8 mouse cellular contexts compared by ENCODE assay signal in genomic region chr16:38087231-38087630, GRCm38 (mm10). TPM values are rescaled to one million over a fixed set of nuclear protein-coding genes. Genes with fewer than 3 reads are reported as not detected.
DNase-seq lines count a peak whose midpoint lies in the region; ATAC-seq and TF ChIP-seq lines count a peak whose summit lies in the region.

No protein-coding gene starts in this region.

- H3K4me3 ChIP-seq in heart, adult 2 months = peak overlapping the region; percentile 92
- peak overlapping the region; percentile 97 for H3K4me3 ChIP-seq in hindbrain, embryonic 14.5 days (replicated peaks; ENCODE audit: low read length)
- H3K4me3 ChIP-seq in midbrain, embryonic 13.5 days (replicated peaks) = peak overlapping the region; percentile 80

- no peak for ATAC-seq in hindbrain, embryonic 14.5 days (ENCODE audit: low FRiP score)
- no peak for ATAC-seq in midbrain, embryonic 13.5 days

- no peak for TF ChIP-seq CTCF in heart, adult 2 months (IDR thresholded peaks at IDR 0.05)

- no peak for TF ChIP-seq EP300 in heart, adult 2 months (IDR thresholded peaks at IDR 0.05; ENCODE audit: insufficient read depth, low read depth, low read length)

- H3K4me2 ChIP-seq in hindbrain, embryonic 14.5 days (replicated peaks) = peak overlapping the region; percentile 67
- H3K4me2 ChIP-seq in midbrain, embryonic 13.5 days (replicated peaks) = peak overlapping the region; percentile 73

- no peak for DNase-seq in heart, adult 2 months
- no peak for DNase-seq in heart, adult 18-20 months
- DNase-seq in adipocyte (ENCODE audit: low spot score) = peak; percentile 69
- DNase-seq in hindbrain, embryonic 14.5 days (ENCODE audit: low spot score) = peak; percentile 29
- DNase-seq in adrenal gland, postnatal 14 days = no peak
- no peak for DNase-seq in thymus, postnatal 14 days
- DNase-seq in adrenal gland, adult 8-10 months = no peak

- no peaks in the 10 kb centered on the region; the same call in 1 of the 2 replicates for H3K79me2 ChIP-seq in heart, adult 2 months (replicated peaks; ENCODE audit: control insufficient read depth, insufficient read depth, low read length)

- H3K9ac ChIP-seq in heart, adult 2 months (ENCODE audit: low read depth, low read length) = no peak overlapping the region
- peak overlapping the region; percentile 92 for H3K9ac ChIP-seq in hindbrain, embryonic 14.5 days
- peak overlapping the region; percentile 91 for H3K9ac ChIP-seq in midbrain, embryonic 13.5 days (replicated peaks)

- H3K9me3 ChIP-seq in hindbrain, embryonic 14.5 days (ENCODE audit: control insufficient read depth, low read length) = no peaks in the 10 kb centered on the region
- H3K9me3 ChIP-seq in midbrain, embryonic 13.5 days = no peaks in the 10 kb centered on the region

- no peak overlapping the region; the same call in 1 of the 2 replicates for H3K27ac ChIP-seq in heart, adult 2 months
- H3K27ac ChIP-seq in hindbrain, embryonic 14.5 days = peak overlapping the region; percentile 100
- peak overlapping the region; percentile 100 for H3K27ac ChIP-seq in midbrain, embryonic 13.5 days

- H3K36me3 ChIP-seq in heart, adult 2 months (ENCODE audit: control insufficient read depth, insufficient read depth, low read length) = no peaks in the 10 kb centered on the region
- no peaks in the 10 kb centered on the region for H3K36me3 ChIP-seq in hindbrain, embryonic 14.5 days (replicated peaks; ENCODE audit: control insufficient read depth, insufficient read depth)
- no peaks in the 10 kb centered on the region for H3K36me3 ChIP-seq in midbrain, embryonic 13.5 days

- TF ChIP-seq POLR2A in heart, adult 2 months (IDR thresholded peaks at IDR 0.05; ENCODE audit: insufficient read depth, low read depth, low read length) = no peak

- WGBS in heart, adult 2 months = 49% methylated on average over 10 of the region's 10 CpGs
- 17% methylated on average over 10 of the region's 10 CpGs for WGBS in hindbrain, embryonic 14.5 days
- 17% methylated on average over 10 of the region's 10 CpGs for WGBS in midbrain, embryonic 13.5 days

- no peaks in the 10 kb centered on the region for H3K4me1 ChIP-seq in heart, adult 2 months (ENCODE audit: control insufficient read depth, insufficient read depth, low read length)
- H3K4me1 ChIP-seq in hindbrain, embryonic 14.5 days (replicated peaks; ENCODE audit: control insufficient read depth, insufficient read depth, low read length) = peaks cover 12% of the 10 kb centered on the region
- peaks cover 14% of the 10 kb centered on the region for H3K4me1 ChIP-seq in midbrain, embryonic 13.5 days (replicated peaks)

- intact Hi-C loops in heart, adult 2 months (cut with DNase I) = no loop called here

- H3K27me3 ChIP-seq in heart, adult 2 months (ENCODE audit: control insufficient read depth, insufficient read depth, low read length) = no peaks in the 10 kb centered on the region
- no peaks in the 10 kb centered on the region for H3K27me3 ChIP-seq in hindbrain, embryonic 14.5 days (ENCODE audit: control insufficient read depth, insufficient read depth, low read length)
- no peaks in the 10 kb centered on the region for H3K27me3 ChIP-seq in midbrain, embryonic 13.5 days

RNA-seq across cellular contexts. Expression of gene Gsk3b, which starts 1.6 kb away (rescaled TPM):
- 10 to 100 TPM; 48.8 to 58.3 TPM for total RNA-seq in heart, adult 2 months (2021)
- polyA plus RNA-seq in heart, adult 2 months (2012; rRNA removed) = 9.9 and 21.6 TPM in 2 replicates
- total RNA-seq in heart, adult 18-20 months (2021) = 10 to 100 TPM; 49.9 to 53.8 TPM
- polyA plus RNA-seq in hindbrain, embryonic 14.5 days (2014; fragmentation: Nextera tagmentation; extraction: Ambion mirVana) = 164 and 171 TPM in 2 replicates
- 170 and 172 TPM in 2 replicates for polyA plus RNA-seq in midbrain, embryonic 13.5 days (2015; fragmentation: Nextera tagmentation; extraction: Ambion mirVana)
- 62.3 and 64.9 TPM in 2 replicates for total RNA-seq in adrenal gland, postnatal 14 days (2021)
- total RNA-seq in adrenal gland, adult 8-10 months (2022) = 10 to 100 TPM; 67.6 to 79.6 (median 72.0) TPM

Comparison
In these comparisons a context has a peak if more than half of its experiments do, and no peak if none do; other contexts are left out.
1. DNase-seq: peak in adipocyte (single experiment) and hindbrain, embryonic 14.5 days (single experiment); none in heart, adult 2 months (0 of 2), heart, adult 18-20 months (0 of 2), adrenal gland, postnatal 14 days (single experiment), thymus, postnatal 14 days (single experiment) and adrenal gland, adult 8-10 months (single experiment).
2. Peak in every context shown above with its lines, with median percentiles within 50 percentile points of each other: H3K4me3 ChIP-seq.